Mouse (Mus musculus): ENCODE data around the gene Map7d1. TPM values are rescaled to one million over a fixed set of nuclear protein-coding genes. Genes with fewer than 3 reads are reported as not detected.
A peak's percentile ranks its signal among the peaks of the same experiment; 100 is the strongest.
"Not testable (repeated sequence)": the region's sequence is repeated elsewhere in the genome, so short reads cannot be mapped to it uniquely, and the experiment has no call there.

Gene Map7d1
- polyA plus RNA-seq, 1 experiment from 2014 or later, result 27.6 TPM

- no peaks in the 10 kb centered on the region for H3K27me3 ChIP-seq (replicated peaks)
- WGBS, result 87% methylated on average over 29 of the region's 29 CpGs
- no peak overlapping the region for H3K9ac ChIP-seq
- H3K4me2 ChIP-seq (replicated peaks), result no peak overlapping the region
- peaks cover 10% of the 10 kb centered on the region for H3K4me1 ChIP-seq (replicated peaks)
- H3K4me3 ChIP-seq (replicated peaks), result no peak overlapping the region
- no peak overlapping the region for H3K27ac ChIP-seq
- no peaks in the 10 kb centered on the region for H3K9me3 ChIP-seq
- ATAC-seq, result no peak
- H3K36me3 ChIP-seq, result peaks cover 53% of the 10 kb centered on the region
Measured at GRCm38 (mm10) chr4:126233676-126234308, 22.4 kb downstream of the Map7d1 start.

- Histone ChIP-seq H3K4me1 (replicated peaks) (peaks cover 13% of the 10 kb centered on the region; the same call in 1 of the 2 replicates), H3K27me3 (replicated peaks) (no peaks in the 10 kb centered on the region), H3K9me3 (no peaks in the 10 kb centered on the region), H3K4me3 (replicated peaks) (no peak overlapping the region), H3K9ac (no peak overlapping the region), H3K4me2 (replicated peaks) (no peak overlapping the region), H3K36me3 (peaks cover 38% of the 10 kb centered on the region), H3K27ac (no peak overlapping the region)
- whole genome bisulfite sequencing, result 60% methylated on average over 7 of the region's 7 CpGs
- no peak for ATAC-seq
Measured at GRCm38 (mm10) chr4:126229900-126230299, 26.2 kb downstream of the Map7d1 start.

- Histone ChIP-seq H3K4me3 (replicated peaks) (no peak overlapping the region), H3K4me1 (replicated peaks) (peaks cover 8% of the 10 kb centered on the region; the same call in 1 of the 2 replicates), H3K9ac (no peak overlapping the region), H3K27me3 (replicated peaks) (no peaks in the 10 kb centered on the region), H3K27ac (no peak overlapping the region), H3K36me3 (peaks cover 23% of the 10 kb centered on the region; the same call in 1 of the 2 replicates), H3K9me3 (no peaks in the 10 kb centered on the region), H3K4me2 (replicated peaks) (no peak overlapping the region)
- WGBS, result 27% methylated on average over 5 of the region's 5 CpGs
- no peak for ATAC-seq
Measured at GRCm38 (mm10) chr4:126228144-126228543, 28.0 kb downstream of the Map7d1 start.

DNA sequence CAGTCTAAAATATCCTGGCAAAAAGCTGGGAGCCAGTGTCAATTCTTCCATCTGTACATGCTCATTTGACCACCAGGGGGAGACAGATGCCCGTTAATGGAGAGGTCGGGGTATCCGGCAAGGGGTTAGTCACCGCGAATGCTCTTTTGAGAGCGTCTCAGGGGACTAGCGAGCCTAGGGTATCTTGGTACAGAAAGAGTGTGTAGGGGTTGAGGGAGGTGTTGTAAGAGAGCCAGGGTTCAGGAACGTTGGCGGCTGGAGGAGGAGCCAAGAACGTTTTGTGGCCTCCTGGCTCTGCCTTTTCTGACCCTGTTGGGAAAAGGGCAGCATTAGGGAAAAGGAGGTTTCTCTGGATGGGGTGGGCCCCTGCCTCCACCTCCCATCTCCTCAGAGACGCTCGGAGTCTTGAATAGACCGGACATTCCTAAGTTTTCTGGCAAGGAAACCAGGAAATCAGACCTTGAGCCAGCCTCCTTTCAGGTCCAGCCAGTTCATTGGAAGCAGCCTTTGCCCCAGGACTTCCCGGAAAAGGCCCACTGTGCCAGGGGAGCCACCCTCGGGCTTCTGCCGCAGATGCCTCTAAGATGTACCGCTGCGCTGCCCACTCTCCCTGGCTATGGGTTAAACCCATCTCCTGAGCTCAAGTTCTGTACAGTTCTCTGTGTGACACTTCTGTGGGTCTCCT lies 28.9 kb downstream of the Map7d1 start:
- no peaks in the 10 kb centered on the region for H3K27me3 ChIP-seq (replicated peaks)
- 7% methylated on average over 18 of the region's 18 CpGs for WGBS

GRCm38 (mm10) chr4:126226640-126227039 lies 29.5 kb downstream of the Map7d1 start:
- 55% methylated on average over 12 of the region's 12 CpGs for WGBS
- no peaks in the 10 kb centered on the region for H3K27me3 ChIP-seq (replicated peaks)
- H3K9ac ChIP-seq, result no peak overlapping the region
- 0 out of 2 replicates have a peak, but pooled peaks cover 9% of the 10 kb centered on the region for H3K36me3 ChIP-seq
- no peak for ATAC-seq
- H3K9me3 ChIP-seq, result no peaks in the 10 kb centered on the region
- H3K4me2 ChIP-seq (replicated peaks), result no peak overlapping the region
- H3K27ac ChIP-seq, result no peak overlapping the region
- H3K4me1 ChIP-seq (replicated peaks), result peaks cover 8% of the 10 kb centered on the region; the same call in 1 of the 2 replicates
- H3K4me3 ChIP-seq (replicated peaks), result no peak overlapping the region

More for the DNA sequence above, 28.9 kb downstream of the Map7d1 start:
- Histone ChIP-seq H3K4me2 (replicated peaks) (peak overlapping the region; percentile 73), H3K27ac (0 out of 2 replicates have a peak overlapping the region, but pooled peaks have one; percentile 13), H3K9ac (peak overlapping the region; percentile 31; the same call in 1 of the 2 replicates), H3K9me3 (no peaks in the 10 kb centered on the region), H3K4me3 (replicated peaks) (peak overlapping the region; percentile 30), H3K36me3 (peaks cover 15% of the 10 kb centered on the region; the same call in 1 of the 2 replicates), H3K4me1 (replicated peaks) (peaks cover 8% of the 10 kb centered on the region; the same call in 1 of the 2 replicates)
- peak; percentile 89 for ATAC-seq

GRCm38 (mm10) chr4:126222631-126223030 lies 33.5 kb downstream of the Map7d1 start:
- 82% methylated on average over 11 of the region's 11 CpGs for WGBS
- no peak for ATAC-seq
- H3K27me3 ChIP-seq (replicated peaks), result no peaks in the 10 kb centered on the region
- no peak overlapping the region for H3K27ac ChIP-seq
- H3K36me3 ChIP-seq, result no peaks in the 10 kb centered on the region
- no peak overlapping the region for H3K9ac ChIP-seq
- H3K4me1 ChIP-seq (replicated peaks), result peaks cover 6% of the 10 kb centered on the region; the same call in 1 of the 2 replicates
- H3K4me2 ChIP-seq (replicated peaks), result no peak overlapping the region
- no peak overlapping the region for H3K4me3 ChIP-seq (replicated peaks)
- no peaks in the 10 kb centered on the region for H3K9me3 ChIP-seq

- Histone ChIP-seq H3K4me3 (replicated peaks) (no peak overlapping the region), H3K9me3 (no peaks in the 10 kb centered on the region), H3K36me3 (no peaks in the 10 kb centered on the region), H3K4me1 (replicated peaks) (no peaks in the 10 kb centered on the region), H3K4me2 (replicated peaks) (no peak overlapping the region), H3K27me3 (replicated peaks) (no peaks in the 10 kb centered on the region), H3K27ac (no peak overlapping the region), H3K9ac (no peak overlapping the region)
- 91% methylated on average over 10 of the region's 10 CpGs for WGBS
- ATAC-seq, result no peak
Measured at GRCm38 (mm10) chr4:126220045-126220444, 36.1 kb downstream of the Map7d1 start.

- not testable (repeated sequence) for H3K27me3 ChIP-seq (replicated peaks); ATAC-seq; H3K4me3 ChIP-seq (replicated peaks); H3K4me2 ChIP-seq (replicated peaks); H3K4me1 ChIP-seq (replicated peaks); H3K9me3 ChIP-seq; H3K9ac ChIP-seq; H3K36me3 ChIP-seq; H3K27ac ChIP-seq
- 68% methylated on average over 3 of the region's 3 CpGs for whole genome bisulfite sequencing
Measured at GRCm38 (mm10) chr4:126219540-126219939, 36.6 kb downstream of the Map7d1 start.

GRCm38 (mm10) chr4:126217771-126218170 lies 38.4 kb downstream of the Map7d1 start:
- no peak overlapping the region for H3K9ac ChIP-seq
- H3K4me1 ChIP-seq (replicated peaks), result no peaks in the 10 kb centered on the region
- WGBS, result 76% methylated on average over 6 of the region's 6 CpGs
- no peaks in the 10 kb centered on the region for H3K27me3 ChIP-seq (replicated peaks)
- H3K9me3 ChIP-seq, result no peaks in the 10 kb centered on the region
- no peaks in the 10 kb centered on the region for H3K36me3 ChIP-seq
- no peak overlapping the region for H3K27ac ChIP-seq
- no peak overlapping the region for H3K4me3 ChIP-seq (replicated peaks)
- ATAC-seq, result no peak
- H3K4me2 ChIP-seq (replicated peaks), result no peak overlapping the region

GRCm38 (mm10) chr4:126207081-126207480 lies 49.1 kb downstream of the Map7d1 start:
- Histone ChIP-seq H3K9ac (no peak overlapping the region), H3K4me1 (replicated peaks) (no peaks in the 10 kb centered on the region; the same call in 1 of the 2 replicates), H3K27ac (no peak overlapping the region), H3K36me3 (no peaks in the 10 kb centered on the region), H3K4me2 (replicated peaks) (no peak overlapping the region), H3K9me3 (no peaks in the 10 kb centered on the region), H3K4me3 (replicated peaks) (no peak overlapping the region), H3K27me3 (replicated peaks) (no peaks in the 10 kb centered on the region)
- WGBS, result 57% methylated on average over 6 of the region's 6 CpGs
- ATAC-seq, result no peak

GRCm38 (mm10) chr4:126205386-126205785 lies 50.8 kb downstream of the Map7d1 start:
- H3K4me3 ChIP-seq (replicated peaks), result no peak overlapping the region
- H3K4me1 ChIP-seq (replicated peaks), result peaks cover 5% of the 10 kb centered on the region
- no peaks in the 10 kb centered on the region for H3K36me3 ChIP-seq
- ATAC-seq, result no peak
- H3K27ac ChIP-seq, result no peak overlapping the region
- no peak overlapping the region for H3K9ac ChIP-seq
- no peaks in the 10 kb centered on the region for H3K9me3 ChIP-seq
- no peaks in the 10 kb centered on the region for H3K27me3 ChIP-seq (replicated peaks)
- no peak overlapping the region for H3K4me2 ChIP-seq (replicated peaks)
- WGBS, result 69% methylated on average over 1 of the region's 1 CpGs

DNA sequence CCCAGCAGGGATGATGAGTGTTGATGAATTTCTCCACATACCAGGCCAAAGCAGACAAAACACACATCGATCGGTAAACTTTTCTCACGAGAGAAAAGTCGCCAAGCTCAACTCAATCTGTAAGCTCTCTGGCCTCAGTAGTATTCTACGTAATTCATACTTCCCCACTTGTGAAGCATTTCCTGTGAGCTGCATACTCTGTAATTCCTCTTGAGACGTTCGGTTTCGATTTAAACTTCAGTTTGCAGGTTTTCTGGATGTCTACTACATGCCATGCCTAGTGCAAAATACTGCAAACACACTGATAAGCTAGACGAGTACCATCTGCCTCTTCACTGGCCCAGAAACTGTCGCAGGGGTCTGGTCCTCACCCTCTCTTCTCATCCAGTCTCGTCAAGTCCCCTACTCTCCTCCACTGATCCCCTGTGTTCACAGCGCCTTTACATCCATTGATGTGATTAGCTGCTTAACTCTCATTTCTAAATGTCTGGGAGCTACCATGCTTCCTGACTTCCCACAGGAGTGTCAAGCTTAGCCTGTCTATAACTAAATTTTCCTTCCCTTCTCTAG lies 51.4 kb downstream of the Map7d1 start:
- WGBS, result 62% methylated on average over 12 of the region's 12 CpGs
- Histone ChIP-seq H3K27ac (no peak overlapping the region), H3K4me1 (replicated peaks) (peaks cover 11% of the 10 kb centered on the region), H3K4me2 (replicated peaks) (no peak overlapping the region), H3K9ac (no peak overlapping the region), H3K27me3 (replicated peaks) (no peaks in the 10 kb centered on the region), H3K4me3 (replicated peaks) (no peak overlapping the region), H3K36me3 (no peaks in the 10 kb centered on the region), H3K9me3 (no peaks in the 10 kb centered on the region)
- ATAC-seq, result no peak

Measured in intestine, embryonic 15.5 days (tissue).